Mouse (Mus musculus) heart, adult 9 months (tissue): ENCODE results near the gene Gal3st3.
"Not testable (repeated sequence)": the region's sequence is repeated elsewhere in the genome, so short reads cannot be mapped to it uniquely, and the experiment has no call there.

Experiments used
- DNase-seq, 2 experiments: peaks; one replicate each; pipeline ENCODE4 v3.0.0; 2022; ENCODE audit warnings: low spot score in 2 of 2

Gal3st3 gene

GRCm38 (mm10) chr19:5306968-5307734 is 9.0 kb downstream of the Gal3st3 start:
- no peak for DNase-seq

DNA sequence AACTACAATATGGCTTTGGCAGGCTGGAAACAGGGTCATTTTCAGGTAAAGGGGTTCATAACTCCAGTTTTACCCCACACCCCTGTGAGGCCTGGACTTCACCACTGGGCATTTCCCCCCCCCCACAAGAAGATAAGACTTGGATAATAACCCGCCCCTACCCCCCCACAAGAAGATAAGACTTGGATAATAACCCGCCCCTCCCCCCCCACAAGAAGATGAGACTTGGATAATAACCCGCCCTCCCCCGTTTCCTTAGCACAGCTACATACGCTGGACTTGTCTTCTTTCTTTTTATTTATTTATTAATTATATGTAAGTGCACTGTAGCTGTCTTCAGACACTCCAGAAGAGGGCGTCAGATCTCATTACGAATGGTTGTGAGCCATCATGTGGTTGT is 10.9 kb downstream of the Gal3st3 start:
- DNase-seq: no peak

- no peak for DNase-seq
Measured at GRCm38 (mm10) chr19:5313189-5313588, 15.1 kb downstream of the Gal3st3 start.

- DNase-seq: no peak
Measured at GRCm38 (mm10) chr19:5323801-5324200, 25.7 kb downstream of the Gal3st3 start.

DNA sequence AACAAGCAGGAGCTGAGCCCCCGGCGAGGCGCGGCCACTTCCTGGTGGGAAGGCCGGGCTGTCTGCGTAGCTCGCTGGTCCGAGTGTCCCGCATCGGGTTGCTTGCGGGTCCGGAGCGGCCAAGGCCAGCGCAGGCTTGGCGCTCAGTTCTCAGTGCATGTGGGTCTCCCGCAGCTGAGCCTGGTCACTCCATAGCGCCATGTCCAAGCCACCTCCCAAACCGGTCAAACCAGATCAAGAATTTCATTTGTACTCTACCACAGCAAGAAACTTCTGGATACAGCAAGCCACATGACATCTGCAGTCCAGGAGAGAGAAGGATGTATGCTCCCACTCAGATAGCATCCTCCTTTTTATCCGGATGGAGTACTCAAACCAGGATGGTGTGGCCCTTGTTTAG is 29.8 kb downstream of the Gal3st3 start:
- DNase-seq: no peak

DNA sequence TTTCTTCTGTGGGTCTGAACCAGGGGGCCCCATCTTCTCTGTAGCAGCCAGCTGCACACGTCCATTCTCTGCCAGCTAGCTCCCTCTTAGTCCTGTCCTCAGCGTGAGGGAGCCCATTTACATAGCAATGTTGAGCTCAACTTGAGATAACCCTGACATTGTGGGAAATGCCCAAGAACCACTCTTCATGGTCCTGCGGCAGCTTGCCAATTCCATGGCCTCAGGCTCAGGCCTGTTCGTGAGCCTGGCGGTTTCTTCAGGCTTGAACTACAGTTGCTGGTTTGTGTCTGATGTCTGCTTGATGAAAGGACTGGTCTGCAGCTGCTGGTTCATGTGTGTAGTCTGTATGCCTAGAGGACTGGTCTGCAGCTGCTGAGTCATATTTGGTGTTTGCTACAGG is 36.6 kb downstream of the Gal3st3 start:
- no peak for DNase-seq

DNA sequence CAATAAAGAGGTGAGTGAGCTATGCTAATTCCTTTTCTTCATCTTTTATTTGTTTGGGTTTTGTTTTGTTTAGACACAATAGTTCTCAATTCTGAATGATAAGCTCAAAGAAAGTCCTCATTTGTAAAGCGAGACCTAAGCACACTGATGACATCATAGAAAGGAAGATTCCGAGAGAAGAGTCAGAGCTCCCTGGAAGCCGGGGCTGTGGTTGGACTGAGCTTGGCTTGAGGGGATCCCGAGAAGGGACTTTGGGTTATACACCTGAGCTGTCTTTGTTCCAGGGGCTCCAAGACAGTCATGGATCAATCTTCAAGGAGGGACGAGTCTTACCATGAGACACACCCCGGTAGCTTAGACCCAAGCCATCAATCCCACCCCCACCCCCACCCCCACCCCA is 37.3 kb downstream of the Gal3st3 start, which contains the start of gene Catsper1:
TSS of gene Catsper1 (plus strand) at position 301 of the 400 bp plus-strand sequence.
- no peak for DNase-seq

- peak; percentile 47 to 76 for DNase-seq
Measured at GRCm38 (mm10) chr19:5337975-5338374, 39.8 kb downstream of the Gal3st3 start.

GRCm38 (mm10) chr19:5341360-5341759 is 43.2 kb downstream of the Gal3st3 start:
- peak; percentile 60 to 79 for DNase-seq

- DNase-seq: peak; percentile 83 to 92
Measured at GRCm38 (mm10) chr19:5345297-5346131, 47.4 kb downstream of the Gal3st3 start.

GRCm38 (mm10) chr19:5348064-5348463 is 49.9 kb downstream of the Gal3st3 start:
- DNase-seq: no peak

DNA sequence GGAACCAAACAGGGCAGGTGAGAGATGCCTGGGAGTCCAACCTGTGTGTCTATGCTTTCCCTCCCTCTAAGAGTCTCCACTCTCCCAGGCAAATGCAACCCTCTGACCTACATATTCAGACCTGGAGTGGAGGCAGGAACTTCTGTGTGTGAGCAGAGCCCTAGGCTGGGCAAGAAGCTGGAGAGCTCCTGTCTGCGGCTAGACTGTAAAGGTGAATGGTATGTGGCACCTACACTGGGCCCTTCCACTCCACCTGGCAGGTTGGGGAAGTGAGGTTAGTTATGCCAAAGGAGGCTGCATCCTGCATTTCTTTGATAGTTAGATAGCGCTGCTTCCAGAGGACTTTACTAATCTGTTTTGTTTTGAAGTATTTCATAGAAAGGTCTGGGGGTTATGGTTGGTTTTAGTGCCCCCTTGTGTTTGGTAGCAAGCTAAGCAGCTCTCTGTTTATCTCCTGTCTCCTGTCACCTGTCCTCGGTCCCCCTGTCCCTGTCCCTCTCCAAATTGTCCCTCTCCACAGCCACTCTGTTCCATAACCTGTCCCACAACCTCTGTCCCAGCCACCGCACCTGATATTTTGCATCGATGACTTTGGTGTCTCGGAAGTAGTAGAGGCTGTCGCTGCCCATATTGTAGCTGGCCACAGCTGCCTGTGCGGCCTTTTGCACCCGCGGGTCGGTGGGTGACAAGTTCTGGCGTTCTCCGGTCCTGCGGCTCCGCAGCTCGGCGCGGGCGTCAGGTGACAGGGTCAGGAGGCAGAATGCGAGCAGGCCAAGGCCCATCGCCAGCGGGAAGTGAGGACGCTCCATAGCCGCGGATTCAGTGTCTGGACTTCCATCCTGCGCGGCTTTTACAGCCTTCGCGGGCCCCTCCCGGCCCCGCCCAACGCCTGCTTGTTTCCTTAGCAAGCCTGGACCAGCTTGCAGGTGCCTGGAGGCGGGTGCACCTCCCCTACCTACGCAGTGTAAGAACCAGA is 50.7 kb downstream of the Gal3st3 start:
- peak in 1 of 2 experiments; percentile 18 for DNase-seq

DNA sequence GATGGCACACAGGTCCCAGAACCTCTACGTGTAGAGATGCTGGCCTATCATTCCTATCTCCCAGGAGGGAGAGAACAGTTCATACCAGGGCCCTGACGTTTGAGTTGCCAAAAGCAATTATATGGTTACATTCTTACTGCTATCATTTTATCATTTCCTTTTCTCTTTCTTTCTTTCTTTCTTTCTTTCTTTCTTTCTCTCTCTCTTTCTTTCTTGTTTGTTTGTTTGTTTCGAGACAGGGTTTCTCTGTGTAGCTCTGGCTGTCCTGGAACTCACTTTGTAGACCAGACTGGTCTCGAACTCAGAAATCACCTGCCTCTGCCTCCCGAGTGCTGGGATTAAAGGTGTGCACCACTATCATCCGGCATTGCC is 51.4 kb downstream of the Gal3st3 start, which contains the start of gene Cst6:
TSS of gene Cst6 (minus strand) at position 73 of the 372 bp plus-strand sequence.
- not testable (repeated sequence) for DNase-seq

DNA sequence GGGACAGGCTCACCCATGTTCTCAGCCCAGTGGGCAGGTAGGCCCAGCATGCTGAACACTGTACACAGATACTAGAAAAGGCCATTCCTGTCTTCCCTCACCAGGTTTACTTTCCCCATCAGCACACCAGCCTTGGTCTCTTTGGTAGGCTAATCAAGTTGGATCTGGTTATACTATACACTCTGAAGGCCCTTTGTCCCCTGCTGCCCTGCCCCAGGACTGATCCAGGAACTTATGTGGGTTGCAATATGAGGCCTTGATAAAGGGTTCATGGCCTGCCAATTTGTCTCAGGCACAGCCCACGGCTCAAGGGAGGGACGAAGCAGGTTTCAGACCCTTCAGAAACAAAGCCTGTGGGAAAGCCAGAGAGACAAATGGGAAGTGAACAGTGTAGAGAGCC is 55.5 kb downstream of the Gal3st3 start:
- no peak for DNase-seq

GRCm38 (mm10) chr19:5356080-5356479 is 57.9 kb downstream of the Gal3st3 start:
- DNase-seq: no peak
